Mouse (Mus musculus) bone marrow, adult 2 months (tissue): ENCODE data around the gene Gadd45g.

Experiments used
- CTCF ChIP-seq: fragments of 200-500 bp; IDR thresholded peaks from 2 replicates; pipeline ENCODE4 v1.5.1; 2011; ENCODE audit warnings: low read length, control low read depth; ENCODE audit not compliant: control insufficient read depth, insufficient read depth
- POLR2A ChIP-seq: fragments of 200-500 bp; IDR thresholded peaks from 2 replicates; pipeline ENCODE4 v1.6.1; 2011; ENCODE audit warnings: low read depth, mild to moderate bottlenecking, control low read depth, low read length, borderline replicate concordance; ENCODE audit not compliant: control insufficient read depth

DNA sequence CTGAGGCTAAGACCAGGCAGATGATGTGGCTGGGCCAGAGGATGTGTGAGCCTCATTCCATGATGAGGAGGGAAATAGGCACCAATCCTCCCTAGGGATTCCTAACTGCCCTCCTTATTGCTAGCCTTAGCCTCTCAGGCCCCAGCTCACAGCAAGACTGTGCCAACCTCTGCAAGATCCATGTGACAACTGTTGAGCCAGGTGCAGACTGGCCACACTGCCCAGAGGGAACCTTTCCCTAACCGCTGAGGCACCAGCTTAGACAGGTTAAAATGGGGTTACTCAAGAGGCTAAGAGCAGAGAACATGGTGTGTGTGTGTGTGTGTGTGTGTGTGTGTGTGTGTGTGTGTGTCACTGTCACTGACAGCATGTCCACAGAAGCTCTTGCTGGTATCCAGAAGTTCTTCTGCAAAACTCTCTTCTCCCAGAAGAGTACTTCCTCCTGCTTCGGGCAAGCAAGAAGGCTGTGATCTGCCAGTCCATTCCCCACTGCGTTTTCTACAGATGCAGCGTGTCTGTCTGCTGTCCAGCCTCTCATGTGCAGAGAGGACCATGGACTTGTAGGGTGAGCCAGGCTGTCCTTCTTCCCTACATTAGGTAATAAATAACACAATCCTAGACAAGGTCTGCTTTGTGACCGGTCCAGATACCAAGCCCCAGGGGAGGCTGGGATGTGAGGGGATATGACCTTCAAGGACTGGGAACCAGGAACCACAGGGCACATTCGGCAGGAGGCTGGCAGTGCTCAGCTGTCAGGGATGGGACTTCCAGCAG, 28.1 kb upstream of the Gadd45g start:
- no peak for TF ChIP-seq POLR2A
- no peak for TF ChIP-seq CTCF
